Mouse (Mus musculus): ENCODE data around the gene Ccdc137.

DNA sequence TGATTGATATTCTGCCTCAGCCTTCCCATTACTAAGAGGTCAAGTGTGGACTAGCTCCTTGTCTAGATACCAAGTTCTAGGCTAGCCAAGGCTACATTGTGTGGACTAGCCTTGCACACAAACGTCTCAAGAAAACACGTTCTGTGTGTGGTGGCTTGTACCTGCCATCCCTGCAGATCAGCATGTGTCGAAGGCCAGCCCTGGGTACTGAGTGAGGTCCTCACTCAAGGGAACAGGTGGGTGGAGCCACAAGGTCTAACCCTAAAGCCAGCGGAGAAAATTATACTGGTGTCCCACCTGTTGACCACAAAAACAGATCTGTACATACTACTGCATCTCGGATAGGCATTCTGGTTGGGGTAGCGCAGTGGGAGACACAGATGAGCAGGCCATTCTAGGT lies 42.0 kb downstream of the Ccdc137 start:
- TF ChIP-seq CTCF (IDR thresholded peaks at IDR 0.05; ENCODE audit: control insufficient read depth, insufficient read depth, insufficient read length) (no peak), MAX (IDR thresholded peaks at IDR 0.05) (no peak), USF1 (IDR thresholded peaks at IDR 0.05; ENCODE audit: low read depth) (no peak), MYOG (IDR thresholded peaks at IDR 0.05; ENCODE audit: control insufficient read depth, extremely low read depth, insufficient read length) (no peak), CEBPB (IDR thresholded peaks at IDR 0.05; ENCODE audit: low read depth) (no peak)

All from C2C12 (cell line).